Mouse (Mus musculus): Measurements from ENCODE around the gene Speer4d.
"Not testable (repeated sequence)": the region's sequence is repeated elsewhere in the genome, so short reads cannot be mapped to it uniquely, and the experiment has no call there.

Speer4d gene

GRCm38 (mm10) chr5:15663847-15664246 is 45.0 kb downstream of the Speer4d start:
- not testable (repeated sequence) for DNase-seq (ENCODE audit: low spot score in 2 of 2)

GRCm38 (mm10) chr5:15670789-15671188 is 51.9 kb downstream of the Speer4d start:
- DNase-seq (ENCODE audit: low spot score in 2 of 2), result not testable (repeated sequence)
